Mouse (Mus musculus) heart, postnatal 0 days (tissue): ENCODE measurements around the gene Tenm3. TPM values are rescaled to one million over a fixed set of nuclear protein-coding genes. Genes with fewer than 3 reads are reported as not detected.

Experiments
- ATAC-seq: fragments of 200-750 bp; cut with Nextera tagmentation; 2 replicates; pipeline ENCODE4 v1.8.0; 2017; ENCODE audit warnings: low read depth, moderate number of reproducible peaks, moderate library complexity; ENCODE audit not compliant: insufficient read depth
- DNase-seq: peaks from one replicate; pipeline ENCODE4 v3.0.0-alpha.2; 2016; ENCODE audit warnings: low spot score
- H3K27ac ChIP-seq: fragments of 300-500 bp; sonication (generic); 2 replicates; pipeline ENCODE4 v1.5.1; 2014; ENCODE audit warnings: low read depth, mild to moderate bottlenecking
- H3K27me3 ChIP-seq: fragments of 300-500 bp; sonication (generic); 2 replicates; pipeline ENCODE4 v1.6.1; 2014; ENCODE audit warnings: low read length, mixed read lengths; ENCODE audit not compliant: control insufficient read depth, insufficient read depth
- H3K36me3 ChIP-seq: fragments of 300-500 bp; sonication (generic); replicated peaks from 2 replicates; pipeline ENCODE4 v1.6.1; 2014; ENCODE audit warnings: low read length, mixed read lengths; ENCODE audit not compliant: control insufficient read depth, insufficient read depth
- H3K4me1 ChIP-seq: fragments of 300-500 bp; sonication (generic); 2 replicates; pipeline ENCODE4 v1.6.1; 2014; ENCODE audit warnings: antibody characterized with exemption; ENCODE audit not compliant: control insufficient read depth, insufficient read depth
- H3K4me2 ChIP-seq: fragments of 300-500 bp; sonication (generic); 2 replicates; pipeline ENCODE4 v1.6.1; 2014; ENCODE audit warnings: low read depth, mild to moderate bottlenecking, low read length, moderate library complexity
- H3K4me3 ChIP-seq: fragments of 300-500 bp; sonication (generic); 2 replicates; pipeline ENCODE4 v1.5.1; 2014; ENCODE audit warnings: low read depth, low read length
- H3K9ac ChIP-seq: fragments of 300-500 bp; sonication (generic); replicated peaks from 2 replicates; pipeline ENCODE4 v1.6.1; 2014; ENCODE audit warnings: low read depth, low read length, mixed read lengths
- H3K9me3 ChIP-seq: fragments of 300-500 bp; sonication (generic); replicated peaks from 2 replicates; pipeline ENCODE4 v1.6.1; 2016; ENCODE audit warnings: low read length; ENCODE audit not compliant: control insufficient read depth
- CTCF ChIP-seq: IDR thresholded peaks from 2 replicates; pipeline ENCODE4 v1.5.1; 2016; ENCODE audit warnings: antibody characterized with exemption, control low read depth, low read depth
- EP300 ChIP-seq: IDR thresholded peaks from 2 replicates; pipeline ENCODE4 v1.6.1; 2016; ENCODE audit warnings: antibody characterized with exemption, low read depth
- WGBS: fragments of 180-500 bp; shearing (Covaris S2); extraction: QIAGEN DNeasy Blood & Tissue Kit; methylation state at CpG from one replicate; pipeline ENCODE4 v1.1.7; 2014; 5-methylcytosine and 5-hydroxymethylcytosine counted together
- polyA plus RNA-seq: library from polyadenylated mRNA; unstranded; fragments of >200 nt; fragmentation: Nextera tagmentation; extraction: Ambion mirVana; gene quantifications from 2 replicates; pipeline ENCODE4 v1.2.1, GENCODE M21; 2015
- total RNA-seq: library from RNA; depleted of rRNA; stranded (reverse); fragments of >200 nt; gene quantifications from 2 replicates; pipeline ENCODE4 v1.2.3, GENCODE M21; 2014; ENCODE audit warnings: low replicate concordance

Tenm3 gene
- total and polyA plus RNA-seq, 2 experiments from 2014 or later, result 1.6 to 17.2 TPM

DNA sequence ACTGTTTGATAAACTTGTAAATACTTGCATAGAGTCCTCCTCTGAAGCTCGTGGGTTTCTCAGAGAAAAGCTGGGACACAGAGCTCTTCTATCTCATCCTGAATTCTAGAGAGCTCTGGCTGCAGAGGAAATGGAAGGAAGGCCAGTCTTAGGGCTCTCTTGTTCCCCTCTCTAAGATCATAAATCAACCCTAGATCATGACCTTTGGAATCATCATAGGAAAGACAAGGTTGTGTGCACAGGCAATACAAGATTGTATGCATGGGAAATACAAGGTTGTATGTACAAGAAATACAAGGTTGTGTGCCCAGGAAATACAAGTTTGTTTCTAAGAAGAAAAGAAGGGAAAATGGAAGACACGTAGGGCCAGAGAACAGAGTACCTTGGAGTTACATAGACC, 486.9 kb downstream of the Tenm3 start:
- no peak overlapping the region for H3K9ac ChIP-seq
- ATAC-seq (no peak), DNase-seq (no peak)
- no peaks in the 10 kb centered on the region for H3K4me1 ChIP-seq
- no peaks in the 10 kb centered on the region for H3K27me3 ChIP-seq
- TF ChIP-seq EP300 (no peak), CTCF (no peak)
- H3K4me3 ChIP-seq, result no peak overlapping the region
- WGBS, result 67% methylated on average over 2 of the region's 2 CpGs
- H3K36me3 ChIP-seq, result no peaks in the 10 kb centered on the region
- H3K4me2 ChIP-seq, result no peak overlapping the region
- no peak overlapping the region for H3K27ac ChIP-seq
- H3K9me3 ChIP-seq, result no peaks in the 10 kb centered on the region

DNA sequence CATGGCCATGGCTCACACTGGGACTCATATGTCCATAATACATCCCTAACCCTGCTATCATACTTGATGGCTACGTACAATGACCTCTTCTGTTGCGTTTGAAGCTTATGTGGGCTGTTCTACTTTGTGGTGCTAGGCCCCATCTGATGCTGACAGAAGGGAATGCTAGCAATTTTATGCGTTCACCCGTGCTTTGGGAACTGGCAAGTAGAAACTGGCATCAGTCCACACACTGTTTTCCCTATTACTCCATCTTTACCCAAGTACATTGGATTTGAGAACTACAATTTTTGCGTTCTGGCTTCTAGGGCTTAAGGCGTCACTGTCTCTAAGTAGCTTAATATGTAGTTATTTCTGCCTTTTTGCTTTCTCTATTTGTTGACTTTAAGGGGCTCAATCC, 490.3 kb downstream of the Tenm3 start:
- 72% methylated on average over 6 of the region's 6 CpGs for WGBS
- H3K27ac ChIP-seq, result no peak overlapping the region
- H3K27me3 ChIP-seq, result no peaks in the 10 kb centered on the region
- H3K9ac ChIP-seq, result no peak overlapping the region
- no peak for TF ChIP-seq EP300
- no peak for TF ChIP-seq CTCF
- no peaks in the 10 kb centered on the region for H3K4me1 ChIP-seq
- no peak for DNase-seq
- H3K4me3 ChIP-seq, result no peak overlapping the region
- H3K4me2 ChIP-seq, result no peak overlapping the region
- no peaks in the 10 kb centered on the region for H3K9me3 ChIP-seq
- H3K36me3 ChIP-seq, result no peaks in the 10 kb centered on the region
- no peak for ATAC-seq

DNA sequence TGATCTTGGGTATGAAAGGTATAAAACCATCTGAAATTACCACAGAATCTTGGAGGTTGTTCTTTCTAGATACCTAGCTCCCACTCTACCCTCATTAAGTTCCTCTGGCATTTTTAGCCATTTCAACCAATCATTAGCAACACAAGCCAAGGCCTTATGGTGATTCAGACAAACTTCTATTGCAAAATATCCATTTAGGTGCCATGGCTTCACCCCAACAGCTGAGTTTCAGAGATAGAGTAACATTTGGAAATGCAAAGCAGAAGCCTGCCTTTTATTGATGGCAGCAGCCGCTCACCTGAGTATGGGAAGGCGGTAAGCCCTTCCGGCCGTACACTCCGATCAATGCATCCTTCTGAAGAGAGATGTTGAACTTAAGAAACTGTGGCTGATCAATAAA, 494.9 kb downstream of the Tenm3 start:
- Histone ChIP-seq H3K27me3 (no peaks in the 10 kb centered on the region), H3K4me1 (no peaks in the 10 kb centered on the region), H3K27ac (no peak overlapping the region), H3K4me2 (no peak overlapping the region), H3K4me3 (no peak overlapping the region), H3K9me3 (no peaks in the 10 kb centered on the region), H3K9ac (no peak overlapping the region), H3K36me3 (no peaks in the 10 kb centered on the region)
- DNase-seq (no peak), ATAC-seq (no peak)
- WGBS, result 95% methylated on average over 5 of the region's 5 CpGs
- no peak for TF ChIP-seq CTCF
- TF ChIP-seq EP300, result no peak

DNA sequence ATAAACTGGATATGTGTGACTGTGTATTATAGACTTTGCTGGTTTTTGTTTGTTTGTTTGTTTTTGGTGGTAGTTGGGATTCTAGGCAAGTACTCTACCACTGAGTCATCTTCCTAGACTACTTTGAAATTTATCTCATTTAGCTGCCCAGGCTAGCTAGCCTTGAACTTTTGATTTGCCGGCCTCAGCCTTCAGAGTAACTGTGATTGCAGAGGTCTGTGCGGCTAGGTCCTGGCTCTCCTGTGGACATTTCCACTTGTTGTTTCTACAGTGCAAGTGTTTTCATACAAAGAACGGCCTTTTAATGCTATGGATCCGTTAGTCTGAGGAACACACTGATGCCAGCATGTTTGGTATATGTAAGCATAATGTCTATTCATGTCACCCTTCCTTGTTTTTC, 495.4 kb downstream of the Tenm3 start:
- Histone ChIP-seq H3K4me1 (no peaks in the 10 kb centered on the region), H3K27ac (no peak overlapping the region), H3K36me3 (no peaks in the 10 kb centered on the region), H3K4me2 (no peak overlapping the region), H3K9me3 (no peaks in the 10 kb centered on the region), H3K9ac (no peak overlapping the region), H3K27me3 (no peaks in the 10 kb centered on the region), H3K4me3 (no peak overlapping the region)
- 93% methylated on average over 4 of the region's 4 CpGs for WGBS
- ATAC-seq (no peak), DNase-seq (no peak)
- TF ChIP-seq CTCF (no peak), EP300 (no peak)

DNA sequence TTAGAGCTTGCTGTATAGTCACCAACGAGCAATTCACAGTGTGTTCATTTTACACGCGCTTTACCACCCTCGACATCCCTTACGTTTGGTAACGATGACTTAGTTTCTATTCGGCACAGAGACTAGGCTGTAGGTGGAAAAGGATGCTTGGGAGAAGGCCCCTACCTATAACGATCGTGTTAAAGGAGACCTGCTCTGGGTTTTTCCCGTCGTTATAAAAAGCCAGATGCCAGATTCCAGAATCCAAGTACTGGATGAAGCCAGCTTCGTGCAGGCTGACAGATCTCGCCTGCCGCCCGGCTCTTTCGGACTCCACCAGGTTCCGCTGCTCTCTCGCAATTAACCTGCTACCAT, 500.7 kb downstream of the Tenm3 start:
- Histone ChIP-seq H3K27me3 (no peaks in the 10 kb centered on the region), H3K4me1 (no peaks in the 10 kb centered on the region), H3K4me3 (no peak overlapping the region), H3K4me2 (no peak overlapping the region), H3K9ac (no peak overlapping the region), H3K36me3 (no peaks in the 10 kb centered on the region), H3K9me3 (no peaks in the 10 kb centered on the region), H3K27ac (no peak overlapping the region)
- no peak for ATAC-seq
- no peak for DNase-seq
- TF ChIP-seq EP300 (no peak), CTCF (no peak)
- 84% methylated on average over 18 of the region's 18 CpGs for WGBS

DNA sequence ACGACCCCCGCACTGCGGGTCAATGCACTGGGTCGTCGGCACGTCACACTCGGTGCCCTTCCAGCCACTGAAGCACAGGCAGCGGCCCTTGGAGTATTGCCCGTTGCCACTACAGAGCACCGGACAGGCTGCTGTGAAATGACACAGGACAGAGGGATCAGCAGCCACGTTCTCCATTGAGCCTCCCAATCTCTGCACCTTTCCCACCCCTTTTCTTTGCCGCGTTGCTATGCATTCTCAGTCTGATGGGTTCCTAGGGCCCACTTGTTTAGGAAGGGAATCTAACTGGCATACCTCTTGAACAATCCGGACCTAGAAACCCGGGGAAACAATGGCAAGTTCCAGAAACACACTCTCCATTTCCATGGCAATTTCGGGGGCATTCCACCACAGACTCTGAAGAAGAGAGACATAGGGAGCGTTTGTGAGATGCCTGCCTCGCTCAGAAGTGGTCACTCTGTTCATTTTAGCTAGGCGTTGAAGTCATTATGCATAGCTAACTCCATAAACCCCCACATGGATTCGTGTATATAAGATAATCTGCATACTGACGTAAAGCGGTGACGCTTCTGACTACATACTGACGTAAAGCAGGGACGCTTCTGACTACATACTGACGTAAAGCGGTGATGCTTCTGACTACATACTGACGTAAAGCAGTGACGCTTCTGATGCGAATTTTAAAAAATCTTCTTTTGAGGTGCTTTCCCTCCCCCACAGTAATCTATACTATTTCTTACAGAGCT, 501.3 kb downstream of the Tenm3 start:
- DNase-seq, result no peak
- Histone ChIP-seq H3K9ac (no peak overlapping the region), H3K4me3 (no peak overlapping the region), H3K9me3 (no peaks in the 10 kb centered on the region), H3K4me1 (no peaks in the 10 kb centered on the region), H3K27me3 (no peaks in the 10 kb centered on the region), H3K27ac (no peak overlapping the region), H3K4me2 (no peak overlapping the region), H3K36me3 (no peaks in the 10 kb centered on the region)
- WGBS, result 73% methylated on average over 30 of the region's 30 CpGs
- TF ChIP-seq EP300 (no peak), CTCF (no peak)
- no peak for ATAC-seq
